Mouse (Mus musculus): Measurements from ENCODE around the gene Cdc16. TPM values are rescaled to one million over a fixed set of nuclear protein-coding genes. Genes with fewer than 3 reads are reported as not detected.
A peak's percentile ranks its signal among the peaks of the same experiment; 100 is the strongest.

The Cdc16 gene
- polyA plus RNA-seq, 1 experiment from 2014 or later, result 211 TPM

DNA sequence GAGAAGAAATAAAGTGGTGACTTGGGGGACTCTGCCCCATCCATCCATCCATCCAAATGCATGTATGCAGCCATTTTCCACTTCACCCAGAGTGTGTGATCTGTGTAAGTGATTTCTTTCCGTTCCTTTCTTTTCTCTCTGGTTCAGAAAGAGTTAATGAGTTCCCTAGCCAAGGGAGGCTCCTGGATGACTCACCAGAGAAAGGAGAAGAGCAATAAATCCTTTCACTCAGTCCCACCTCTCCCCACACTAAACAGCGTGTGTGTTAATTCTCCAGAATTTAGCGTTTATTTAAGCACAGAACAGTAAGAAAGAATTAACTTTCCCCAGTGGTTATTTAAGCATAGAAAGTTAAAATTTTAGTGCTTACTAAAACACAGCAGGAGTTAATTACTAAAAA is 9.8 kb upstream of the Cdc16 start:
- peak overlapping the region; percentile 32; the same call in 1 of the 2 replicates for H3K27ac ChIP-seq (ENCODE audit: low read depth, low read length)
- peak; percentile 71; the same call in 1 of the 2 replicates for ATAC-seq (ENCODE audit: low FRiP score, low TSS enrichment)
- peaks cover 10% of the 10 kb centered on the region; the same call in 1 of the 2 replicates for H3K4me1 ChIP-seq (ENCODE audit: control insufficient read depth, insufficient read depth, low read length)
- no peaks in the 10 kb centered on the region for H3K27me3 ChIP-seq (ENCODE audit: control insufficient read depth, insufficient read depth, low read length)
- H3K9ac ChIP-seq (ENCODE audit: low read depth, low read length), result 0 out of 2 replicates have a peak overlapping the region, but pooled peaks have one; percentile 28
- no peak overlapping the region for H3K4me3 ChIP-seq (ENCODE audit: low read length)
- no peaks in the 10 kb centered on the region for H3K36me3 ChIP-seq (ENCODE audit: control insufficient read depth, insufficient read depth, low read length)
- 5% methylated on average over 3 of the region's 3 CpGs for WGBS
- H3K4me2 ChIP-seq (replicated peaks; ENCODE audit: low read depth, low read length), result no peak overlapping the region
- no peaks in the 10 kb centered on the region for H3K9me3 ChIP-seq (ENCODE audit: control insufficient read depth, low read length)

DNA sequence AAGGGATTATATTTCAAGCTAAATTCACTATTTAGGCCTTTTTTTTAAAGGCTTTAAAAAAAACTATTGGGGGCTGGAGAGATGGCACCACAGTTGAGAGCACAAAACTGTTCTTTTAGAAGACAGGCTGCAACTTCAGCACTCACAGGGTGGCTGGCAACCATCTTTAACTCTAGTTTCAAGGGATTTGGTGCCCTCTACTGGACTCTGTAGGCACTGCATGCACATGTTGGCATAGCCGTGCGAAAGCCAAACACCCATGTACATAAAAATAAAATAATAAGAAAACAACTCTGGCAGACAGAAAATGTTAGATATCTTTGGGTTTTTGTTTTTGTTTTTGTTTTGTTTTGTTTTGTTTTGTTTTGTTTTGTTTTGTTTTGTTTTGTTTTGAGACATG is 3.8 kb upstream of the Cdc16 start:
- no peaks in the 10 kb centered on the region for H3K27me3 ChIP-seq (ENCODE audit: control insufficient read depth, insufficient read depth, low read length)
- no peak for ATAC-seq (ENCODE audit: low FRiP score, low TSS enrichment)

DNA sequence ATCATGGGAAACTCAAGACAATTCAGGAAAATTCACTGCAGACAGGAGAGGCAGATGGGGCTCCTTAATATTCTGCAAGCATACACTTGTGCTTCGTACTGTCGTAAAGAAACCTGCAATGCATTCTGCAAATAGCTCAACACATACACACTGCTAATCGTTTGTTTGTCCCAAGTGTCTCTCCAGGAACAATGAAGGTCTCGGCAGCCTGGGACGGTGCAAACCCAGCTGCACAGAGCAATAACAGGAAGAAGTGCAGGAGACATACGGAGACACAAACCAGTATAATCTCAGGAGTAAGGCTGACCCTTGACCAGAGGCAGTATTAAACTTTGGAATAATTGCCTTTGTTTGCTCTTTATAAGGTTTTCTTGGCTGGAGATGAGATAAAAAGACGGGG is 996 bp upstream of the Cdc16 start:
- Histone ChIP-seq H3K27ac (ENCODE audit: low read depth, low read length) (no peak overlapping the region), H3K4me2 (replicated peaks; ENCODE audit: low read depth, low read length) (no peak overlapping the region), H3K27me3 (ENCODE audit: control insufficient read depth, insufficient read depth, low read length) (no peaks in the 10 kb centered on the region), H3K9me3 (ENCODE audit: control insufficient read depth, low read length) (no peaks in the 10 kb centered on the region), H3K4me1 (ENCODE audit: control insufficient read depth, insufficient read depth, low read length) (peaks cover 11% of the 10 kb centered on the region), H3K36me3 (ENCODE audit: control insufficient read depth, insufficient read depth, low read length) (peaks cover 13% of the 10 kb centered on the region), H3K4me3 (ENCODE audit: low read length) (no peak overlapping the region), H3K9ac (ENCODE audit: low read depth, low read length) (no peak overlapping the region)
- ATAC-seq (ENCODE audit: low FRiP score, low TSS enrichment), result no peak
- WGBS, result 64% methylated on average over 7 of the region's 7 CpGs

More for the DNA sequence above, 3.8 kb upstream of the Cdc16 start:
- no peaks in the 10 kb centered on the region for H3K9me3 ChIP-seq (ENCODE audit: control insufficient read depth, low read length)
- no peaks in the 10 kb centered on the region for H3K36me3 ChIP-seq (ENCODE audit: control insufficient read depth, insufficient read depth, low read length)
- WGBS, result 20% methylated on average over 2 of the region's 2 CpGs
- no peak overlapping the region for H3K4me3 ChIP-seq (ENCODE audit: low read length)
- H3K4me1 ChIP-seq (ENCODE audit: control insufficient read depth, insufficient read depth, low read length), result peaks cover 3% of the 10 kb centered on the region
- H3K27ac ChIP-seq (ENCODE audit: low read depth, low read length), result no peak overlapping the region
- H3K4me2 ChIP-seq (replicated peaks; ENCODE audit: low read depth, low read length), result no peak overlapping the region
- no peak overlapping the region for H3K9ac ChIP-seq (ENCODE audit: low read depth, low read length)

DNA sequence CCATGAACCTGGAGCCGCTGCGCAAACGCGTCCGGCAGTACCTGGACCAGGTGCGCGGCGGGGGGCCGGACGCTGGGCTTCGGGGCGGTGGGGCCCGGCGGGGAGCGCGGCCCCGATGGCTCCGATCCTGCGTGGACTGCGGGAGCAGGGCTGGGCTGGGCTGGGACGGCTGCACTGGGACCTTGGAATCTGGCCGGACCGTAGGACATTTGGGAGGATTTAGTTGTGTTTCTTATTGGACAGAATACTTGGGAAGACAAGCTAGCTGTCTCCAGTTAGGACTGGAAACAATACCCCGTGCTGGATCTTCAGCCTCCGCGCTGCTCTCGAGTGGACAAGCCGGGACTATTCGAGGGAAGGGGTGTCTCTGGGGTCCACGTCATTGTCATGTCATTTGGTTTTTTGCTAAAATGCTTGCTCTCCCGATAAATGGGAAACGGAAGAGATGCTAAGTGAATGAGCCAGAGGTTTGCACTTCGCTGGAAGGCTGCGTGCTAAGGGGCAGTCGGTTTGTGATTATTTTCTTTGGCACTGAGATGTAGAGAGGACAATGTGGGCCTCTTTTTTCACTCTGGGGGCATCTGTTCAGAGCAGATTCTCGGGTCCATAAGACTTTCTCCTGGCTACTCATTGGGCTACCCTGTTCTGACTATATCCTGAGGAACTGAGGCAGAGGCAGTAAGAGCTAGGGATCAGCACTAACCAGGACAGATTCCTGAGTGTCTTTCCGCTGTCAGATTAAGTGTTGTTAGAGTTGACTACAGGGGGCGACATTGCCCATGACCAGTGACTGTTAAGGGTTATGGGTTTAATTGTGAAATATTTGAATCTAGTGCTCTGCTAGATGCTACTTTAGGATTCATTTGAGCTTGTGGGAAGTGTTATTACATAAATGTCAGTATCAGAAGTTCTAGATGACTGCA is 590 bp downstream of the Cdc16 start:
- peak overlapping the region; percentile 83; the same call in 1 of the 2 replicates for H3K27ac ChIP-seq (ENCODE audit: low read depth, low read length)
- no peaks in the 10 kb centered on the region for H3K9me3 ChIP-seq (ENCODE audit: control insufficient read depth, low read length)
- peaks cover 28% of the 10 kb centered on the region for H3K36me3 ChIP-seq (ENCODE audit: control insufficient read depth, insufficient read depth, low read length)
- peak overlapping the region; percentile 64 for H3K4me2 ChIP-seq (replicated peaks; ENCODE audit: low read depth, low read length)
- peak; percentile 79 for ATAC-seq (ENCODE audit: low FRiP score, low TSS enrichment)
- WGBS, result under 1% methylated on average over 38 of the region's 38 CpGs
- H3K4me3 ChIP-seq (ENCODE audit: low read length), result peak overlapping the region; percentile 99
- H3K4me1 ChIP-seq (ENCODE audit: control insufficient read depth, insufficient read depth, low read length), result peaks cover 11% of the 10 kb centered on the region
- H3K27me3 ChIP-seq (ENCODE audit: control insufficient read depth, insufficient read depth, low read length), result no peaks in the 10 kb centered on the region
- H3K9ac ChIP-seq (ENCODE audit: low read depth, low read length), result peak overlapping the region; percentile 96

DNA sequence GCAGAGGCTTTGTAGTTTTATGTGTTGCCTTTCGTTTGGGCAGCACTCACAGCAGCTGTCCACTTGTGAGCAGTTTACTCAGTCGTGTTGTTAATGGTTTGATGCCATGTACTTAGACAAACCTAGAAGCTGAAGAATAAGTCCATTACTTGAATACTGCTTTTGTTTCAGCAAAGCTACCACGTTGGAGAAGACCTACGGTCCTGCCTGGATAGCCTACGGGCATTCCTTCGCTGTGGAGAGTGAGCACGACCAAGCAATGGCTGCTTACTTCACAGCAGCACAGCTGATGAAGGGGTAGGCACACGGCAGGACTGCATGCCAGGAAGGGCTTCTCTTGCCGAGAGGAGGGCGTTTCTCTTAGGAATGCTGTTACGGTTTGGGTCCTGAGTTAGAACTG is 11.7 kb downstream of the Cdc16 start:
- H3K27me3 ChIP-seq (ENCODE audit: control insufficient read depth, insufficient read depth, low read length), result no peaks in the 10 kb centered on the region
- H3K27ac ChIP-seq (ENCODE audit: low read depth, low read length), result no peak overlapping the region
- peaks cover 95% of the 10 kb centered on the region for H3K36me3 ChIP-seq (ENCODE audit: control insufficient read depth, insufficient read depth, low read length)
- H3K4me1 ChIP-seq (ENCODE audit: control insufficient read depth, insufficient read depth, low read length), result no peaks in the 10 kb centered on the region
- H3K9me3 ChIP-seq (ENCODE audit: control insufficient read depth, low read length), result no peaks in the 10 kb centered on the region
- WGBS, result 90% methylated on average over 11 of the region's 11 CpGs
- ATAC-seq (ENCODE audit: low FRiP score, low TSS enrichment), result no peak
- no peak overlapping the region for H3K9ac ChIP-seq (ENCODE audit: low read depth, low read length)
- H3K4me2 ChIP-seq (replicated peaks; ENCODE audit: low read depth, low read length), result no peak overlapping the region
- H3K4me3 ChIP-seq (ENCODE audit: low read length), result no peak overlapping the region

DNA sequence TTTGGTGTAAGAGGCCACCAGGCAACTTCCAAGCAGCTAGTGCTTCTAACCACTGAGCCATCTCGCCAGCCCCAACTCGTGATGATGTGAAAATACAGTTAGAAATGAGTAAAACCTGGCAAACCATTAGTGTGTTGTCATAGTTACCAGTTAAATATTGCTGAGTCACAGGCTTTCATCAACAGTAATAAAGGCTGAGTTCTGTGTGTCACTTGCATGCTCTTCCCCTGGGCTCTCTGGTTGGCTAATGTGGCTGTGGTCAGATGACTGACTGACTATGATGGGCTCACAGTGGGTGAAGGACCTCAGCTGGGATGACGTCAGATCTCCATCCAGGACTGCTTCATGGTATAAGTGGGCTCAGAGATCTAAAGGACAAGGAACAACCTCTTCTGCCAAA is 23.1 kb downstream of the Cdc16 start:
- Histone ChIP-seq H3K9me3 (ENCODE audit: control insufficient read depth, low read length) (no peaks in the 10 kb centered on the region), H3K4me2 (replicated peaks; ENCODE audit: low read depth, low read length) (no peak overlapping the region), H3K27me3 (ENCODE audit: control insufficient read depth, insufficient read depth, low read length) (no peaks in the 10 kb centered on the region), H3K36me3 (ENCODE audit: control insufficient read depth, insufficient read depth, low read length) (peaks cover 62% of the 10 kb centered on the region), H3K4me3 (ENCODE audit: low read length) (no peak overlapping the region), H3K4me1 (ENCODE audit: control insufficient read depth, insufficient read depth, low read length) (peaks cover 4% of the 10 kb centered on the region; the same call in 1 of the 2 replicates), H3K9ac (ENCODE audit: low read depth, low read length) (no peak overlapping the region), H3K27ac (ENCODE audit: low read depth, low read length) (no peak overlapping the region)
- WGBS, result 88% methylated on average over 3 of the region's 3 CpGs
- no peak for ATAC-seq (ENCODE audit: low FRiP score, low TSS enrichment)

DNA sequence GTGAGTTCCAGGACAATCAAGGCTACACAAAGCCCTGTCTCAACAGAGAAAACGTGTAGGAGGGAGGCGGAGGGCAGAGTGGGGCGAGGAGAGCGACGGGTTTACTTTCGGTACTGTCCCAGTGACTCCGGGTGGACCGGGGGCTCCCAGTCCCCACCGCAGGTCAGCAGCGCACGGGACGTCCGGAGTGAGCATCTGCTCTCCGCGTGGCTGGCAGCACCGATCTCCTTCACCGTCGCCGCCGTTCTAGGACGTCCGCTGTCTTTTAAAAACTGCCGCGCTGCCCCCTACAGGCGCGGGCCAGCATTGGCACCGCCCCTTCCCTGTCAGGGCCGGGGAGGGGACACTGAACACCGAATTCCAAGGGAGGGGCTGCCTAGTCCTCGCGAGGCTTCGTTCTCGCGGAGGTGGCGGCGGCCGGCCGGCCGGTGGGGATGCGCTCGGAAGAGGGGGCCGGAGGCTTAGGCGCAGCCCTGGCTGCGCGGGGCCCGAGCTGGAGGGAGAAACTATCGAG is 27.8 kb downstream of the Cdc16 start, which contains the start of gene Upf3a:
Gene Upf3a (plus strand): TSS at position 366 of the 514 bp plus-strand sequence.
- H3K4me2 ChIP-seq (replicated peaks; ENCODE audit: low read depth, low read length), result peak within 1 kb of the TSS; percentile 79
- peak within 1 kb of the TSS; percentile 94 for H3K9ac ChIP-seq (ENCODE audit: low read depth, low read length)
- H3K27me3 ChIP-seq (ENCODE audit: control insufficient read depth, insufficient read depth, low read length), result no peaks in the 10 kb centered on the region
- H3K4me1 ChIP-seq (ENCODE audit: control insufficient read depth, insufficient read depth, low read length), result peaks cover 12% of the 10 kb centered on the region
- peak; percentile 94 for ATAC-seq (ENCODE audit: low FRiP score, low TSS enrichment)
- WGBS, result under 1% methylated on average over 44 of the region's 47 CpGs
- H3K9me3 ChIP-seq (ENCODE audit: control insufficient read depth, low read length), result no peaks in the 10 kb centered on the region
- H3K27ac ChIP-seq (ENCODE audit: low read depth, low read length), result peak within 1 kb of the TSS; percentile 96
- H3K4me3 ChIP-seq (ENCODE audit: low read length), result peak within 1 kb of the TSS; percentile 69
- peaks cover 27% of the 10 kb centered on the region for H3K36me3 ChIP-seq (ENCODE audit: control insufficient read depth, insufficient read depth, low read length)

DNA sequence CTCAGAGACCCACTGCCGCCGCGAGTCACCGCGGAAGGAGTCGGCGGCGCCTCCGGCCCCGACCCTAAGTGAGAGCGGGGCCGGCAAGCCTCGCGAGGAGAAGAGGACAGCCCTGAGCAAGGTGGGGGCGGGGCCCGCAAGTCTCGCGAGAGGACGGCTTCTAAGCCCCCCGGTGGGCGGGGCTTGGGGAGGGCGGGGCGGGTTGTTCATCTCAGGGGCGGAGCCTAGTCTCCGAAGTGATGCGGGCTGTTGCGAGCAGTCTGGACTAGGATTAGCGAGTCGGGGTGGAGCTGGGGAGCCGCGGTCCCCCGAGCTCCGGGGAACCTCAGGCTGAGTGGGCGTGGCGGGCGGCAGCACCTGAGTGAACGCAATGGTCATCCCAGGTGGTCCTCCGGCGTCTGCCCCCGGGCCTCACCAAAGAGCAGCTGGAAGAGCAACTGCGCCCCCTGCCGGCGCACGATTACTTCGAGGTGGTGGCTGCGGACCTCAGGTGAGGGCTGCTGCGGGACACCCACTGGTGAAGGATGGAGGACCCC is 28.4 kb downstream of the Cdc16 start:
- no peaks in the 10 kb centered on the region for H3K27me3 ChIP-seq (ENCODE audit: control insufficient read depth, insufficient read depth, low read length)
- H3K4me1 ChIP-seq (ENCODE audit: control insufficient read depth, insufficient read depth, low read length), result peaks cover 12% of the 10 kb centered on the region
- no peaks in the 10 kb centered on the region for H3K9me3 ChIP-seq (ENCODE audit: control insufficient read depth, low read length)
- peak overlapping the region; percentile 96 for H3K27ac ChIP-seq (ENCODE audit: low read depth, low read length)
- peak; percentile 96 for ATAC-seq (ENCODE audit: low FRiP score, low TSS enrichment)
- under 1% methylated on average over 46 of the region's 47 CpGs for WGBS
- H3K4me3 ChIP-seq (ENCODE audit: low read length), result peak overlapping the region; percentile 69
- peak overlapping the region; percentile 94 for H3K9ac ChIP-seq (ENCODE audit: low read depth, low read length)
- H3K4me2 ChIP-seq (replicated peaks; ENCODE audit: low read depth, low read length), result peak overlapping the region; percentile 79
- H3K36me3 ChIP-seq (ENCODE audit: control insufficient read depth, insufficient read depth, low read length), result peaks cover 21% of the 10 kb centered on the region

DNA sequence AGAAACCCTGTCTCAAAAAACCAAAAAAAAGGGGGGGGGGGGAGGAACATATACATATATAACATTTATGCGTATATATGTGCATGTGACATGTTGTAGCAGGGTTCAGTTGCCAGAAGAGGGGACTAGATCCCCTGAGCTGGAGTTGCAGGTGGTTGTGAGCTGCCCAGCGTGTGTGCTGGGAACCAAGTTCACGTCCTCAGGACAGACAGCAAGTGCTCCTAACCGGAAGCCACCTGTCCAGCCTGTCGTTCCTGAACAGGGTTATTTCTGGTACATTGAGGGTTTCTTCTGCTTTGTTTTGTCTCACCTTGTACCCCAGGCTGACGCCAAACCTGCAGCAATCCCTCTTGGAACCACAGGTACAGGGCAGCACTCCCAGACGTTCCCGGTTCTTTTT is 32.1 kb downstream of the Cdc16 start:
- peaks cover 23% of the 10 kb centered on the region for H3K36me3 ChIP-seq (ENCODE audit: control insufficient read depth, insufficient read depth, low read length)
- H3K4me2 ChIP-seq (replicated peaks; ENCODE audit: low read depth, low read length), result no peak overlapping the region
- peaks cover 12% of the 10 kb centered on the region for H3K4me1 ChIP-seq (ENCODE audit: control insufficient read depth, insufficient read depth, low read length)
- WGBS, result 91% methylated on average over 8 of the region's 8 CpGs
- no peak overlapping the region for H3K9ac ChIP-seq (ENCODE audit: low read depth, low read length)
- H3K4me3 ChIP-seq (ENCODE audit: low read length), result no peak overlapping the region
- H3K9me3 ChIP-seq (ENCODE audit: control insufficient read depth, low read length), result no peaks in the 10 kb centered on the region
- H3K27me3 ChIP-seq (ENCODE audit: control insufficient read depth, insufficient read depth, low read length), result no peaks in the 10 kb centered on the region
- no peak overlapping the region for H3K27ac ChIP-seq (ENCODE audit: low read depth, low read length)
- ATAC-seq (ENCODE audit: low FRiP score, low TSS enrichment), result no peak
